Mouse (Mus musculus): ENCODE results near the gene Acad8. TPM values are rescaled to one million over a fixed set of nuclear protein-coding genes. Genes with fewer than 3 reads are reported as not detected.

The Acad8 gene
- total RNA-seq, 2 experiments from 2014 or later, result 20.1 to 33.0 TPM

DNA sequence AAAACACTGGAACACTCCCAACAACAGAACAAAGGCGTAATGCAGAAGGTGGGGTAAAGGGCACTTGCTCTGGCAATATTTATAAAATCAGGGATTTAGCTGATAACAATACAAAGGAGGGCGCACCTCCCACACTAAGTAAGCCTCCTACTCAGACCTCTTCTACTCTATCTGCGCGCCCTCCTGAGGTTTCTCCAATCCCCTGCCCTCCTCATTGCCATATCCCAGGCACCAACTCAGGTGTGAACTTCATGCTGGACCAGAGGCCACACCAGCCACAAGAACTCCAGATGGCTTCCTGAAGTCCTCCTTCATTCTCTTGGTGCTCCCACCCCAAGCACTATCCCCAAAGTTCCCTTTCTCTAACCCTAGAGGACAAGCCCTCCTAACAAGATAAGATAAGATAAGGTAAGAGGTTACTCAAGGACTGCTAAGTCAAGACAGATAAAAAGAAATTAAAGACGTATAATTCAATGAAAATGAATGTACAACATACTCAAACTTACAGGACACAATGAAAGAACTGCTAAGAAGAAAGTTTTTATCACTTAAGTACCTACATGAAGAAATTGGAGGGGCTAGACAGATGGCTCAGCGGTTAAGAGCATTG lies 13.6 kb downstream of the Acad8 start:
- no peak for ATAC-seq (replicated peaks; ENCODE audit: poor library complexity, severe bottlenecking)

GRCm38 (mm10) chr9:26985090-26985613 lies 14.2 kb downstream of the Acad8 start:
- no peak for ATAC-seq (replicated peaks; ENCODE audit: poor library complexity, severe bottlenecking)

GRCm38 (mm10) chr9:26978776-26979175 lies 20.6 kb downstream of the Acad8 start:
- ATAC-seq (replicated peaks; ENCODE audit: poor library complexity, severe bottlenecking), result no peak

- no peak for ATAC-seq (replicated peaks; ENCODE audit: poor library complexity, severe bottlenecking)
These were observed 21.6 kb downstream of the Acad8 start for GRCm38 (mm10) chr9:26977754-26978153.

GRCm38 (mm10) chr9:26947790-26948189 lies 51.6 kb downstream of the Acad8 start:
- no peak for ATAC-seq (replicated peaks; ENCODE audit: poor library complexity, severe bottlenecking)

DNA sequence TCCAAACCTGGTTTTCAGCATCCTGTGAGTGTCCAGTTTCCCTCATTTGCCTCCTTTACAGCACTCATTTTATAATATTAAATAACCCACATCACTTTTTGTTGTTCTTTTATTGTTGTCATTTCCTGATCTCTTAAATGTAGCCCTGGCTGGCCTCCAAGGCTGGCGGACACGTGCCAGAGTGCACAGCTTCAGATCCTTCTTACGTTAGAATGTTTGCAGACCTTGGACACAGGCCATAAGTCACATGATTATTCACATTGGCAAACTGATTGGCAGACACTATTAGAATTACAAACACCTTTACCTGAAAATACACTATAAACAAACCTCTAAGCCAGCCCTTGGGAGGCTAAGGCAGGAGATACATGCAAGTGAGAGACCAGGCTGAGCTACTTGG lies 75.2 kb downstream of the Acad8 start:
- ATAC-seq (replicated peaks; ENCODE audit: poor library complexity, severe bottlenecking), result no peak

Other genes starting within 250 kb of the Acad8 start
- 1.2 TPM in 1 of 2 replicates, not detected in the other for gene Glb1l2, start 193.1 kb downstream of the Acad8 start, total RNA-seq (2014; fragmentation: Nextera tagmentation)
- gene Glb1l2, start 193.1 kb downstream of the Acad8 start, total RNA-seq (2017), result 0.21 and 1.4 TPM in 2 replicates
- gene Glb1l3, start 138.7 kb downstream of the Acad8 start, total RNA-seq (2014; fragmentation: Nextera tagmentation), result not detected in 2 replicates
- gene Glb1l3, start 138.7 kb downstream of the Acad8 start, total RNA-seq (2017), result not detected in 2 replicates
- gene Gm1110, start 76.5 kb downstream of the Acad8 start, total RNA-seq (2014; fragmentation: Nextera tagmentation), result 1.3 TPM in 1 of 2 replicates, not detected in the other
- gene Gm1110, start 76.5 kb downstream of the Acad8 start, total RNA-seq (2017), result not detected in 2 replicates
- gene Thyn1, start 144 bp upstream of the Acad8 start, total RNA-seq (2014; fragmentation: Nextera tagmentation), result 154 and 179 TPM in 2 replicates
- 108 and 144 TPM in 2 replicates for gene Thyn1, start 144 bp upstream of the Acad8 start, total RNA-seq (2017)
- gene Vps26b, start 30.5 kb upstream of the Acad8 start, total RNA-seq (2014; fragmentation: Nextera tagmentation), result 35.9 and 47.6 TPM in 2 replicates
- gene Vps26b, start 30.5 kb upstream of the Acad8 start, total RNA-seq (2017), result 37.3 and 37.9 TPM in 2 replicates
- gene Ncapd3, start 30.6 kb upstream of the Acad8 start, total RNA-seq (2014; fragmentation: Nextera tagmentation), result 56.6 and 57.9 TPM in 2 replicates
- gene Ncapd3, start 30.6 kb upstream of the Acad8 start, total RNA-seq (2017), result 45.1 and 49.9 TPM in 2 replicates
- not detected in 2 replicates for gene Jam3, start 155.9 kb upstream of the Acad8 start, total RNA-seq (2014; fragmentation: Nextera tagmentation)
- gene Jam3, start 155.9 kb upstream of the Acad8 start, total RNA-seq (2017), result 0.22 and 0.26 TPM in 2 replicates